Mouse (Mus musculus) myocyte (in vitro differentiated cells): ENCODE data around the gene D16Ertd472e. TPM values are rescaled to one million over a fixed set of nuclear protein-coding genes. Genes with fewer than 3 reads are reported as not detected.

Source experiments
- H3K27me3 ChIP-seq: one replicate; pipeline ENCODE4 v1.6.1; 2011; ENCODE audit not compliant: control insufficient read depth, insufficient read depth, insufficient read length
- H3K36me3 ChIP-seq: one replicate; pipeline ENCODE4 v1.6.1; 2011; ENCODE audit not compliant: control insufficient read depth, insufficient read depth
- H3K4me2 ChIP-seq: one replicate; pipeline ENCODE4 v1.6.1; 2011; ENCODE audit warnings: low read depth, control low read depth
- H3K4me3 ChIP-seq: one replicate; pipeline ENCODE4 v1.5.1; 2011; ENCODE audit warnings: mild to moderate bottlenecking, control low read depth, moderate library complexity
- H3K79me2 ChIP-seq: one replicate; pipeline ENCODE4 v1.6.1; 2011; ENCODE audit not compliant: control insufficient read depth, insufficient read depth
- H3ac ChIP-seq: one replicate; pipeline ENCODE4 v1.6.1; 2011; ENCODE audit not compliant: control insufficient read depth, insufficient read length
- CEBPB ChIP-seq: IDR thresholded peaks from 2 replicates; pipeline ENCODE4 v1.6.1; 2011; ENCODE audit warnings: mild to moderate bottlenecking, moderate library complexity; ENCODE audit not compliant: poor library complexity, insufficient read depth, severe bottlenecking
- E2F4 ChIP-seq: IDR thresholded peaks from one replicate; pipeline ENCODE4 v1.6.1; 2011; ENCODE audit warnings: mild to moderate bottlenecking, control low read depth, moderate library complexity; ENCODE audit not compliant: insufficient read depth
- MAX ChIP-seq: IDR thresholded peaks from one replicate; pipeline ENCODE4 v1.6.1; 2011; ENCODE audit warnings: low read depth, mild to moderate bottlenecking, control low read depth
- MYOD1 ChIP-seq, 3 experiments: IDR thresholded peaks; one replicate each; pipeline ENCODE4 v1.6.1; 2011; ENCODE audit warnings: control low read depth in 2 of 3, low read depth in 2 of 3, mild to moderate bottlenecking in 2 of 3, moderate library complexity in 1 of 3; ENCODE audit not compliant: insufficient read length in 2 of 3, control insufficient read depth in 1 of 3
- MYOG ChIP-seq, 3 experiments: IDR thresholded peaks; one replicate each; pipeline ENCODE4 v1.6.1; 2011; ENCODE audit warnings: control low read depth in 2 of 3, low read depth in 2 of 3, mild to moderate bottlenecking in 2 of 3; ENCODE audit not compliant: insufficient read length in 2 of 3, control insufficient read depth in 1 of 3, insufficient read depth in 1 of 3
- POLR2A ChIP-seq: IDR thresholded peaks from one replicate; pipeline ENCODE4 v1.6.1; 2011; ENCODE audit warnings: low read depth, mild to moderate bottlenecking, control low read depth, moderate library complexity; ENCODE audit not compliant: insufficient read length
- POLR2AphosphoS2 ChIP-seq: IDR thresholded peaks from one replicate; pipeline ENCODE4 v1.6.1; 2011; ENCODE audit warnings: low read depth, control low read depth; ENCODE audit not compliant: insufficient read length
- REST ChIP-seq: IDR thresholded peaks from one replicate; pipeline ENCODE4 v1.6.1; 2011; ENCODE audit warnings: mild to moderate bottlenecking, control low read depth, moderate library complexity; ENCODE audit not compliant: insufficient read depth, insufficient read length
- SRF ChIP-seq: IDR thresholded peaks from one replicate; pipeline ENCODE4 v1.6.1; 2011; ENCODE audit warnings: low read depth; ENCODE audit not compliant: control insufficient read depth, insufficient read length
- TCF12 ChIP-seq: IDR thresholded peaks from one replicate; pipeline ENCODE4 v1.6.1; 2011; ENCODE audit warnings: mild to moderate bottlenecking, control low read depth; ENCODE audit not compliant: poor library complexity, insufficient read depth, severe bottlenecking
- TCF3 ChIP-seq: IDR thresholded peaks from one replicate; pipeline ENCODE4 v1.6.1; 2011; ENCODE audit warnings: low read depth, control low read depth; ENCODE audit not compliant: insufficient read length
- USF1 ChIP-seq: IDR thresholded peaks from one replicate; pipeline ENCODE4 v1.6.1; 2011; ENCODE audit warnings: low read depth, mild to moderate bottlenecking, control low read depth, moderate library complexity
- polyA plus RNA-seq: library from polyadenylated mRNA; unstranded; fragments of >200 nt; fragmentation: generic; extraction: Trizol; gene quantifications from one replicate; pipeline ENCODE4 v1.2.1, GENCODE M21; 2012; ENCODE audit warnings: missing spikeins

Gene D16Ertd472e
- polyA plus RNA-seq, 1 experiment, result 4.6 TPM

GRCm38 (mm10) chr16:78531957-78532605 lies 44.4 kb downstream of the D16Ertd472e start:
- H3K4me2 ChIP-seq, result peak overlapping the region; percentile 51
- no peaks in the 10 kb centered on the region for H3K36me3 ChIP-seq
- H3K79me2 ChIP-seq, result no peaks in the 10 kb centered on the region
- no peak overlapping the region for H3K4me3 ChIP-seq
- TF ChIP-seq MYOD1 (IDR thresholded peaks at IDR 0.05; ENCODE audit: control insufficient read depth in 1 of 3, insufficient read length in 2 of 3, low read depth in 2 of 3), result no peak
- TF ChIP-seq SRF, result no peak
- TF ChIP-seq TCF3, result no peak
- no peak for TF ChIP-seq POLR2A
- no peak for TF ChIP-seq MYOG (IDR thresholded peaks at IDR 0.05; ENCODE audit: control insufficient read depth in 1 of 3, insufficient read depth in 1 of 3, insufficient read length in 2 of 3, low read depth in 2 of 3)
- TF ChIP-seq TCF12, result no peak
- TF ChIP-seq MAX, result no peak
- TF ChIP-seq E2F4, result no peak
- no peak for TF ChIP-seq CEBPB
- no peak for TF ChIP-seq REST
- no peak for TF ChIP-seq POLR2AphosphoS2
- TF ChIP-seq USF1, result no peak
- H3K27me3 ChIP-seq, result no peaks in the 10 kb centered on the region
- H3ac ChIP-seq, result no peak overlapping the region

- Histone ChIP-seq H3K36me3 (no peaks in the 10 kb centered on the region), H3K27me3 (no peaks in the 10 kb centered on the region), H3K4me2 (no peak overlapping the region), H3K79me2 (no peaks in the 10 kb centered on the region), H3K4me3 (no peak overlapping the region), H3ac (no peak overlapping the region)
- TF ChIP-seq E2F4, result no peak
- TF ChIP-seq REST, result no peak
- no peak for TF ChIP-seq TCF12
- no peak for TF ChIP-seq MYOG (IDR thresholded peaks at IDR 0.05; ENCODE audit: control insufficient read depth in 1 of 3, insufficient read depth in 1 of 3, insufficient read length in 2 of 3, low read depth in 2 of 3)
- TF ChIP-seq MYOD1 (IDR thresholded peaks at IDR 0.05; ENCODE audit: control insufficient read depth in 1 of 3, insufficient read length in 2 of 3, low read depth in 2 of 3), result no peak
- no peak for TF ChIP-seq SRF
- no peak for TF ChIP-seq MAX
- no peak for TF ChIP-seq TCF3
- TF ChIP-seq USF1, result no peak
- TF ChIP-seq POLR2AphosphoS2, result no peak
These were observed 53.5 kb downstream of the D16Ertd472e start for GRCm38 (mm10) chr16:78522974-78523373.

GRCm38 (mm10) chr16:78518697-78519096 lies 57.8 kb downstream of the D16Ertd472e start:
- no peaks in the 10 kb centered on the region for H3K79me2 ChIP-seq
- H3K36me3 ChIP-seq, result no peaks in the 10 kb centered on the region
- H3K27me3 ChIP-seq, result no peaks in the 10 kb centered on the region
- H3K4me3 ChIP-seq, result no peak overlapping the region
- no peak for TF ChIP-seq POLR2AphosphoS2
- no peak for TF ChIP-seq MYOD1 (IDR thresholded peaks at IDR 0.05; ENCODE audit: control insufficient read depth in 1 of 3, insufficient read length in 2 of 3, low read depth in 2 of 3)
- TF ChIP-seq POLR2A, result no peak
- no peak for TF ChIP-seq USF1
- TF ChIP-seq TCF12, result no peak
- no peak for TF ChIP-seq E2F4
- no peak for TF ChIP-seq MYOG (IDR thresholded peaks at IDR 0.05; ENCODE audit: control insufficient read depth in 1 of 3, insufficient read depth in 1 of 3, insufficient read length in 2 of 3, low read depth in 2 of 3)
- TF ChIP-seq MAX, result no peak
- H3K4me2 ChIP-seq, result no peak overlapping the region
- H3ac ChIP-seq, result no peak overlapping the region

- no peak overlapping the region for H3ac ChIP-seq
- H3K36me3 ChIP-seq, result no peaks in the 10 kb centered on the region
- H3K4me3 ChIP-seq, result no peak overlapping the region
- no peaks in the 10 kb centered on the region for H3K27me3 ChIP-seq
- no peaks in the 10 kb centered on the region for H3K79me2 ChIP-seq
- no peak overlapping the region for H3K4me2 ChIP-seq
- TF ChIP-seq POLR2A (no peak), E2F4 (no peak), MAX (no peak), TCF3 (no peak), SRF (no peak), MYOD1 (IDR thresholded peaks at IDR 0.05; ENCODE audit: control insufficient read depth in 1 of 3, insufficient read length in 2 of 3, low read depth in 2 of 3) (no peak), MYOG (IDR thresholded peaks at IDR 0.05; ENCODE audit: control insufficient read depth in 1 of 3, insufficient read depth in 1 of 3, insufficient read length in 2 of 3, low read depth in 2 of 3) (no peak), CEBPB (no peak), USF1 (no peak), TCF12 (no peak), POLR2AphosphoS2 (no peak), REST (no peak)
These were observed 59.3 kb downstream of the D16Ertd472e start for GRCm38 (mm10) chr16:78517171-78517570.

GRCm38 (mm10) chr16:78511526-78511925 lies 65.0 kb downstream of the D16Ertd472e start:
- H3K27me3 ChIP-seq, result no peaks in the 10 kb centered on the region
- H3K4me3 ChIP-seq, result no peak overlapping the region
- H3ac ChIP-seq, result no peak overlapping the region
- no peak for TF ChIP-seq USF1
- TF ChIP-seq MYOD1 (IDR thresholded peaks at IDR 0.05; ENCODE audit: control insufficient read depth in 1 of 3, insufficient read length in 2 of 3, low read depth in 2 of 3), result no peak
- TF ChIP-seq CEBPB, result no peak
- TF ChIP-seq POLR2AphosphoS2, result no peak
- no peak for TF ChIP-seq E2F4
- TF ChIP-seq MYOG (IDR thresholded peaks at IDR 0.05; ENCODE audit: control insufficient read depth in 1 of 3, insufficient read depth in 1 of 3, insufficient read length in 2 of 3, low read depth in 2 of 3), result no peak
- no peaks in the 10 kb centered on the region for H3K36me3 ChIP-seq
- no peaks in the 10 kb centered on the region for H3K79me2 ChIP-seq
- no peak overlapping the region for H3K4me2 ChIP-seq
